Mouse (Mus musculus): Measurements from ENCODE around the gene Hnrnpul1.
"Not testable (repeated sequence)": the region's sequence is repeated elsewhere in the genome, so short reads cannot be mapped to it uniquely, and the experiment has no call there.

Hnrnpul1 gene

GRCm38 (mm10) chr7:25780753-25781152 lies 26.2 kb upstream of the Hnrnpul1 start:
- no peak for DNase-seq (ENCODE audit: low spot score in 2 of 2)

DNA sequence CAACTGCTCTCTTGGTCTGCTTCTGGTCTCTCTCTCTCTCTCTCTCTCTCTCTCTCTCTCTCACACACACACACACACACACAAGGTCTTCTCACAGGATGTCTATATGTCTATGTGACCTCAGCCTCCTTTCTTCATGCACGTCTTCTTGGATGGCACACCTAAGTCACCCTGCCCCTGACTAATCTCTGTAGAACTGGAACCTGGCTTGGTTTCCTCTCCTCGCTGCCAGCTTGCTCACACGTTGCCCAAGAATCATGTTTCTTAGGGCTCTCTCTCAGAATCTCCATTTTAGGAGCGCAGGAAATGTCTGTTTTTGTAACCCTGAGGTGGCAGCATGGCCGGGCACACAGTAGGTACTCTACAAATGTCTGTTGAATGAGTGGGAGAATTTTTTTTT lies 25.5 kb upstream of the Hnrnpul1 start:
- no peak for DNase-seq (ENCODE audit: low spot score in 2 of 2)

- no peak for DNase-seq (ENCODE audit: low spot score in 2 of 2)
Observed at GRCm38 (mm10) chr7:25768229-25768628, 13.7 kb upstream of the Hnrnpul1 start.

DNA sequence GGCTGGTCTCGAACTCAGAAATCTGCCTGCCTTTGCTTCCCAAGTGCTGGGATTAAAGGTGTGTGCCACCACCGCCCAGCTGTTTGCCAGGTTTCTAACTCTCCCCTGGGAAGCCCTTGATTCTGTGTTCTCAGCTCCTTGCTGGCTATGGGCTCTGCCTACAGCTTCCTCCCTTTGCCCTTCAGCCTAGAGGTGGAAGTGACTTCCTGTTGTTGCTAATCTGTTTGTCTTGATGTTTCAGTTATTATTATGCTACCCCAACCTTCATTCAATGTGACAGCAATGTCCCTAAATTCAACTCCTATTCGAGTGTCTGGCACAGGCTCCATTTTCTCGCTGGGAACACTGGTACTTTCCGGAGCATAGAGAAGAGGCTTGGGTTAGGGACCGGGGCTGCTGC lies 11.6 kb upstream of the Hnrnpul1 start:
- DNase-seq (ENCODE audit: low spot score in 2 of 2) = no peak

- no peak for DNase-seq (ENCODE audit: low spot score in 2 of 2)
Observed at GRCm38 (mm10) chr7:25764221-25764620, 9.7 kb upstream of the Hnrnpul1 start.

GRCm38 (mm10) chr7:25763678-25764077 lies 9.1 kb upstream of the Hnrnpul1 start:
- no peak for DNase-seq (ENCODE audit: low spot score in 2 of 2)

GRCm38 (mm10) chr7:25761354-25761753 lies 6.8 kb upstream of the Hnrnpul1 start:
- peak in 1 of 2 experiments; percentile 46 for DNase-seq (ENCODE audit: low spot score in 2 of 2)

DNA sequence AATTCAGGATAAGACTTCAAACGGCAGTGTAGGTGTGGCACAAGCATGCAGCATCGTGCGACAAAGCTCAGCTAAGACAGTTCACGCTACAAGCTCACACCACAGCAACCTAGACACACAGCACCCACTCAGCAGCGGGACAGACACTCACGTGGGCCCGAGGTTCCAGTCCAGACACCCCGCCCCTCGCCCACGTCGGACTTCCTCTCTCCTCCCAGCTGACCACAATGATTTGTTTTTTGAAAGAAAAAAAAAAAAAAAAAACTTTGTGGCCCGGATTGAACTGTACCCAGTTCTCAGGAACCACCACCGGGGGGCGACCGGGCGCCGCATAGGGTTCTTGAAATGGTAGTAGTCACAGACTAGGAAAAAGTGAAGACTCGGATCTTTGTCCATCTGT lies 1.5 kb upstream of the Hnrnpul1 start:
- DNase-seq (ENCODE audit: low spot score in 2 of 2) = peak; percentile 90

- DNase-seq (ENCODE audit: low spot score in 2 of 2) = no peak
Observed at GRCm38 (mm10) chr7:25755468-25755833, 894 bp upstream of the Hnrnpul1 start.

GRCm38 (mm10) chr7:25754439-25754737 lies 169 bp downstream of the Hnrnpul1 start:
- DNase-seq (ENCODE audit: low spot score in 2 of 2) = no peak

- DNase-seq (ENCODE audit: low spot score in 2 of 2) = no peak
Observed at GRCm38 (mm10) chr7:25753643-25754438, 716 bp downstream of the Hnrnpul1 start.

- DNase-seq (ENCODE audit: low spot score in 2 of 2) = no peak
Observed at GRCm38 (mm10) chr7:25753076-25753475, 1.5 kb downstream of the Hnrnpul1 start.

- no peak for DNase-seq (ENCODE audit: low spot score in 2 of 2)
Observed at GRCm38 (mm10) chr7:25746844-25747243, 7.7 kb downstream of the Hnrnpul1 start.

DNA sequence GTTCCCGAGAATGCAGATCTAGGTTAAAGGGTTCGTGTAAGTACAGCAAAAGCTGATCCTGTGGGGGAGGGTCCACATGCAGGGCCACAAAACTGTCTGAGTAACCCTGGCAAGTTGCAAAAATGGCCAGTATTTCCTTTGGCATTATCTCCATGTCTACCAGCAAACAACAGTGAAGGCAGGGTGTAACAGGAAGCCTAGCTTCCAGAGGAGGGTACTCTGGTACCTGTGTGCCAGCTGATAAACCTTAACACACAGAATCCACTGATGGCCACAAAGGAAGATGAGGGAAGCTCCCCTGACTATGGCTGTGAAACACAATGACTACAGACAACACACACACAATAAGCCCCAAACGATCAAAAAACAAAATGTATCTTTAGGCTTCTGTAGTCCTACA lies 16.3 kb downstream of the Hnrnpul1 start:
- no peak for DNase-seq (ENCODE audit: low spot score in 2 of 2)

DNA sequence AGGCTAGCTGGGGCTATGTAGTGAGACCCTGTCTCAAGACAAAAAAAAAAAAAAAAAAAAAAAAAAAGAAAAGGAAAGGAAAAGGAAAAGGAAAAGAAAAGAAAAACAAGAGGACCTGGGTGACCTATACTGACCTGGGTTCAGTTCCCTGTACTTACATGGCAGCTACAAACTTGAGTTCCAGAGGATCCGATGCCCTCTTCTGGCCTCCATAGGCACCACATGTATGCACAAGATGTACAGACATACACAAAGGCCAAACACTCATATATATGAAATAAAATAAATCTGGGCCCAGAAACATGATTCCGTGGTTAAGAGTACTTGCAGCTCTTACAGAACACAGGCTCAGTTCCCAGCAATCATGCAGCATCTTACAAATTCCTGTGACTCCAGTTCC lies 17.6 kb downstream of the Hnrnpul1 start:
- DNase-seq (ENCODE audit: low spot score in 2 of 2) = no peak

DNA sequence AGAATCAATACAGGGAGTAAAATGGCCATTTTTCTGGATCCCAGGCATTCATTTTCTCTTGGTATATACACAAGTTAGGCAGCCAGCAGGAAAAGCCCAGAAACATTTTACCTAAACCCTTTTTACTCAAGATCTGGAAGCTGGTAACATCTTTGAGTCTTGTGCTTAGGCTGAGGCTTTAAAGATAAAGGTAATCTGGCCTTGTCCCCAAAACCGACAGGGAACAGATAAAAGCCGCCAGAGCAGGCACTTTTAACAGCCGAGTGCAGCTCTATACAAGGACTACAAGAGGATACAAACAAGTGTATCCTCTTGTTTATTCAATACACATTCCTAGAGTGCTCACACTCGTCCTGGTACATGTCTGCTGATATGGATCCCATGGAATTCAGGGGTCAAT lies 19.6 kb downstream of the Hnrnpul1 start:
- no peak for DNase-seq (ENCODE audit: low spot score in 2 of 2)

DNA sequence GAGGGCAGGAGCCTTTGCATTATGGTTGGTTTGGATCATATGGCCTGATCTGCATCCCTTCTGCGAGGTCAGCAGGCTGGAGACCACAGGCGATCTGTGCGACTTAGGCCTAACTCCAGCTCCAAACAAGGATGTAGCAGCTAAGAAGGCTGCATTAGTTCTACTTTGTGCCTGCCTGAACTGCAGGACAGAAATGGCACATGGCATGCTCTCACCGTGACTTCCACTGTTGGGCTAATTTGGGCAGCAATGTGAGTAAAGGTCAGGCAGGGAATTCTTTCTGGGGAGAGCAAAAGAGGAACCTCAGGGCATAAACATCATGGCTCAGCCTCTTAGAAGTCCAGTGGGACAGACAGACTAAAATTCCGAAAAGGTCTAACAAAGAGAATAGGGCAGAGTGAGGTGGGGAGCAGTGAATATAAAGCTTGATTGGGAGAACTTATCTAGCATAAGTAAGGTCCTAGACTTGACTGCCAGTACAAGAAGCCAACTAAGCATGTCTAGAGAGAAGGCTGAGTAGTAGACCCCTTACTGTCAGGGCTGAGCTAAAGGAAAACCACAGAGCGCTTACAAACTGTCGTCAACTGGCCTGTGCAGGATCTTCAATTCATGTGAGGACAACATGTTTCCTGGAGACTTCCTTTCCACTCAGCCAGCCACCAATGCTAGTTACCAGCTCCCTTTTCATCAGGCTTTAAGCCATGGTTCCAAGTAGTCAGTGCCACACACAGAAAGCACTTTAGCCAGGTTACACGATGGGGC lies 23.1 kb downstream of the Hnrnpul1 start:
- DNase-seq (ENCODE audit: low spot score in 2 of 2) = no peak

GRCm38 (mm10) chr7:25729862-25730261 lies 24.7 kb downstream of the Hnrnpul1 start:
- peak; percentile 81 to 85 for DNase-seq (ENCODE audit: low spot score in 2 of 2)

DNA sequence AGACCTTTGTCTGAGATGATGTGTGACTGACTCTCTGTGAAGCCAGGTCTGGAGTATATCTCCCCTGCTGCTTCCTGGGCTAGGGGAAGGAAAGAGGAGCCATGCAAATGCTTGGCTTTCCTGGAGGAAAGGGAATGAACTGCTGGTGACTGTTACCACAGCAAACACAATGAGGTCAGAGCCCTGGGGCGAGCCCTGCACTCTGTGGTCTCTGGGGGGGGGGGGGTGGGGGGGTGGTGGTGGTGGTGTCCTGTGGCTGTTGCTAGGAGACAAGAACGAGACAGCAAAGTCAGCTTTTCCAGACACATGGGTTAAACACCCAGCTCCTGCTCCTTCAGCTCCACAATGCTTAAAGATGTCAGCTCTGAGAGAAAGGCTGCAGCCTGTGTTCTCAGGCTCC lies 25.2 kb downstream of the Hnrnpul1 start:
- no peak for DNase-seq (ENCODE audit: low spot score in 2 of 2)

- DNase-seq (ENCODE audit: low spot score in 2 of 2) = no peak
Observed at GRCm38 (mm10) chr7:25727800-25728199, 26.8 kb downstream of the Hnrnpul1 start.

DNA sequence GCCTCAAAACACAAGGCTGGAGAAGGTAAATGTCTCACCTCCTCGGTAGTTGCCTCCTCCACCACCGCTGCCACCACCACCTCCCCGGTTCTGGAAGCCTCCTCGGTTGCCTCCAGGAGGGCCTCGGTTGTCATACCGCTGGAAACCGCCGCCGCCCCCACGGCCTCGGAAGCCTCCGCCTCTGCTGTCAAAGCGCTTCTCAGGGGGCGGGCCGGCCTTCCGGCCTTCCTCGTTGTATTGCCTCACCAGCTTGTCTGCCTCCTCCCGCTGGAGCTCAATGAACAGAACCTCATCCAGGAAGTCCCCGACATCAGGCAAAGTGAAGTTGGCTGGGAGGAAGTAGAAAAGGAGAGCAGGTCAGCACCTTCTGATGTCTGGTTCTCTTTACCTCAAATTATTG lies 28.7 kb downstream of the Hnrnpul1 start:
- no peak for DNase-seq (ENCODE audit: low spot score in 2 of 2)

DNA sequence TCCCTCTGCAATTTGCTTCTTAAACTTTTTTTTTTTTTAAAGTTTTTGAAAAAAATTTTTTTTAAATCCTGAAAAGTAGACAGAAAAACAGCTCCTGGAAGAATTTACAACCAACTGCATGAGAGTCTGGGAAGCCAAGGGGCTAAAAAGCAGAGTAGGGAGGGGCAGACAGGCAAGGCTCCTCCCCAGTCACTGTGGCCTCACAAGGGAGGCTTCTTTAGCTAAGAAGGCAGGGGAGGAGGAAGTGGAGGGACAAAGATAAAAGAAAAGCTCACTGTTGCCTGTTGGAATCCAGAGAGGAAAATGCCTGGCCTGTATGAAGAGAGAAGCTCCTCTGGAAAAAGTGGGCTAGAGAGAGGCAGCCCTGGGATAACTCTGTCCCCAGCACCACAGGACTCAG lies 32.8 kb downstream of the Hnrnpul1 start:
- not testable (repeated sequence) for DNase-seq (ENCODE audit: low spot score in 2 of 2)

- no peak for DNase-seq (ENCODE audit: low spot score in 2 of 2)
Observed at GRCm38 (mm10) chr7:25720760-25721159, 33.8 kb downstream of the Hnrnpul1 start.

All from heart, adult 9 months (tissue).